Mouse (Mus musculus): ENCODE results near the gene Cdk20. TPM values are rescaled to one million over a fixed set of nuclear protein-coding genes. Genes with fewer than 3 reads are reported as not detected.

The Cdk20 gene
- not detected in 2 replicates for polyA plus RNA-seq (2012; ENCODE audit: insufficient read depth, insufficient read length, low replicate concordance, missing spikeins)

- Histone ChIP-seq H3K4me1 (ENCODE audit: control insufficient read depth, insufficient read depth, low read length) (no peaks in the 10 kb centered on the region), H3K27ac (ENCODE audit: insufficient read depth, low read depth, low read length) (peak within 1 kb of the TSS; percentile 72), H3K4me3 (ENCODE audit: insufficient read depth, low read depth, low read length) (peak within 1 kb of the TSS; percentile 68)
- TF ChIP-seq CTCF (IDR thresholded peaks at IDR 0.05; ENCODE audit: insufficient read depth, low read depth, low read length): peak; percentile 77
- TF ChIP-seq POLR2A (IDR thresholded peaks at IDR 0.05; ENCODE audit: insufficient read depth, low read depth, low read length): no peak; the same call in 1 of the 2 replicates
- WGBS: 0% methylated on average over 57 of the region's 57 CpGs
These were observed at the start of gene Cdk20 for GRCm38 (mm10) chr13:64432017-64432995. Gene Cdk20 (plus strand): TSS chr13:64432314.

DNA sequence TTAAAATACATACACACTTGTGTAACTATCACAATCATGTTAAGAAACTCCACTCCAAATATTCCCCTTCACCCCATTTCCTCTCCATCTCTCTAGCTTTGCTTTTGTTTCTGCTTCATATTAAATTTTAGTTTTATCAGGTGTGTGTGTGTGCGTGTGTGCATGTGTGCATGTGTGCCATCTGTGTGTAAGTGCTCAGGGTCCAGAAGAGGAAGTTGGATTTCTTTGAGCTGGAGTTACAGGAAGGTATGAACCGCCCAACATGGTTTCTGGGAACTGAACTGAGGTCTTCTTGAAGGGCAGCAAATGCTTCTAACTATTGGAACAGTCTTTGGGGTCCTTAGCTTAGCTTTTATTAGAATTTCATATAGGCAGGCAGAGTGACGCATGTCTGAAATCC, 47.2 kb upstream of the Cdk20 start:
- H3K27ac ChIP-seq (ENCODE audit: insufficient read depth, low read depth, low read length): no peak overlapping the region
- no peak for TF ChIP-seq POLR2A (IDR thresholded peaks at IDR 0.05; ENCODE audit: insufficient read depth, low read depth, low read length)
- no peak for TF ChIP-seq CTCF (IDR thresholded peaks at IDR 0.05; ENCODE audit: insufficient read depth, low read depth, low read length)
- H3K4me1 ChIP-seq (ENCODE audit: control insufficient read depth, insufficient read depth, low read length): no peaks in the 10 kb centered on the region
- WGBS: 90% methylated on average over 3 of the region's 3 CpGs
- no peak overlapping the region for H3K4me3 ChIP-seq (ENCODE audit: insufficient read depth, low read depth, low read length)

GRCm38 (mm10) chr13:64386048-64386447, 46.1 kb upstream of the Cdk20 start:
- Histone ChIP-seq H3K4me1 (ENCODE audit: control insufficient read depth, insufficient read depth, low read length) (no peaks in the 10 kb centered on the region), H3K27ac (ENCODE audit: insufficient read depth, low read depth, low read length) (no peak overlapping the region), H3K4me3 (ENCODE audit: insufficient read depth, low read depth, low read length) (no peak overlapping the region)
- TF ChIP-seq POLR2A (IDR thresholded peaks at IDR 0.05; ENCODE audit: insufficient read depth, low read depth, low read length) (no peak), CTCF (IDR thresholded peaks at IDR 0.05; ENCODE audit: insufficient read depth, low read depth, low read length) (no peak)
- 55% methylated on average over 2 of the region's 2 CpGs for WGBS

- Histone ChIP-seq H3K4me1 (ENCODE audit: control insufficient read depth, insufficient read depth, low read length) (no peaks in the 10 kb centered on the region), H3K4me3 (ENCODE audit: insufficient read depth, low read depth, low read length) (no peak overlapping the region), H3K27ac (ENCODE audit: insufficient read depth, low read depth, low read length) (no peak overlapping the region)
- TF ChIP-seq POLR2A (IDR thresholded peaks at IDR 0.05; ENCODE audit: insufficient read depth, low read depth, low read length) (no peak), CTCF (IDR thresholded peaks at IDR 0.05; ENCODE audit: insufficient read depth, low read depth, low read length) (no peak)
- WGBS: 80% methylated on average over 4 of the region's 4 CpGs
These were observed 43.7 kb upstream of the Cdk20 start for GRCm38 (mm10) chr13:64388415-64388814.

- TF ChIP-seq CTCF (IDR thresholded peaks at IDR 0.05; ENCODE audit: insufficient read depth, low read depth, low read length) (no peak), POLR2A (IDR thresholded peaks at IDR 0.05; ENCODE audit: insufficient read depth, low read depth, low read length) (no peak)
- Histone ChIP-seq H3K4me1 (ENCODE audit: control insufficient read depth, insufficient read depth, low read length) (no peaks in the 10 kb centered on the region), H3K4me3 (ENCODE audit: insufficient read depth, low read depth, low read length) (no peak overlapping the region), H3K27ac (ENCODE audit: insufficient read depth, low read depth, low read length) (no peak overlapping the region)
- 69% methylated on average over 8 of the region's 8 CpGs for WGBS
These were observed 35.1 kb upstream of the Cdk20 start for GRCm38 (mm10) chr13:64396979-64397378.

DNA sequence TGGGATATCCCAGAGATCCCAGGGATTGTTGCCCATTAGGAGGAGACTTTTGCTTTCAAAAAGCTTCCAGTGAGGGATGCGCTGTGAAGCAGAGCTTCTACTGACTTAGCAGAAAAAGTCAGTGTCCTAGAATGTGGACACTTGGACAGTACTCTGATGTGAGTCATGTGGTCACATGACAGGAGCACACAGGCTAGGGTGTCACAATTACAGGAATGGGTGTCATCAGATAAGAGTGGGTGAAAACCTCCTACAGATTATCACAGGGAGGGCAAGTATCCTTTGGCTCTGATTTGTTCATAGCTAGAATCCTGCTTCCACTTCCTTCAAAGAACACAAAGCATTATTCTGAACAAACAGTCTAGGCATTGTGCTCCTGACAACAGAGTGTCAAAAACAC, 34.0 kb upstream of the Cdk20 start:
- WGBS: 98% methylated on average over 1 of the region's 1 CpGs
- H3K4me3 ChIP-seq (ENCODE audit: insufficient read depth, low read depth, low read length): no peak overlapping the region
- TF ChIP-seq POLR2A (IDR thresholded peaks at IDR 0.05; ENCODE audit: insufficient read depth, low read depth, low read length) (no peak), CTCF (IDR thresholded peaks at IDR 0.05; ENCODE audit: insufficient read depth, low read depth, low read length) (no peak)
- H3K27ac ChIP-seq (ENCODE audit: insufficient read depth, low read depth, low read length): no peak overlapping the region
- H3K4me1 ChIP-seq (ENCODE audit: control insufficient read depth, insufficient read depth, low read length): no peaks in the 10 kb centered on the region

DNA sequence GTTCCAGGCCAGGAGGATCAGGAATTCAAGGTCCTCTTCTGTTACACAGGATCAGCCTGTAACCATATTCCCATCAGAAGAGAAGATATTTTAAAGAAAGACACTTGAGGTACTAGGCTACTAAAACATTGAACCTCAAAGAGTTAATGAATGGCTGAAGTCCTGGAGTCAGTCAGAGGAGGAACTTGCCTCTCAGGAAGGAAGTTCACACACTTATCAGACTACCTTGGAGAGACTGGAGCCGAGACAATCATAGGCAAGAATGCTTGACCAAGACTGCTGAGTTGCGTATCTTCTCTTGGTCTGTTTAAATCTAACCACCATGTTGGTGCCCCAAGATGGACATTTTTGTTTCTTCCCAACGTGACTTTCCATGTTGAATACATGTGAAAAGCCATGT, 32.2 kb upstream of the Cdk20 start:
- WGBS: 86% methylated on average over 3 of the region's 3 CpGs
- no peak overlapping the region for H3K27ac ChIP-seq (ENCODE audit: insufficient read depth, low read depth, low read length)
- H3K4me1 ChIP-seq (ENCODE audit: control insufficient read depth, insufficient read depth, low read length): no peaks in the 10 kb centered on the region
- TF ChIP-seq CTCF (IDR thresholded peaks at IDR 0.05; ENCODE audit: insufficient read depth, low read depth, low read length): no peak
- TF ChIP-seq POLR2A (IDR thresholded peaks at IDR 0.05; ENCODE audit: insufficient read depth, low read depth, low read length): no peak
- no peak overlapping the region for H3K4me3 ChIP-seq (ENCODE audit: insufficient read depth, low read depth, low read length)

DNA sequence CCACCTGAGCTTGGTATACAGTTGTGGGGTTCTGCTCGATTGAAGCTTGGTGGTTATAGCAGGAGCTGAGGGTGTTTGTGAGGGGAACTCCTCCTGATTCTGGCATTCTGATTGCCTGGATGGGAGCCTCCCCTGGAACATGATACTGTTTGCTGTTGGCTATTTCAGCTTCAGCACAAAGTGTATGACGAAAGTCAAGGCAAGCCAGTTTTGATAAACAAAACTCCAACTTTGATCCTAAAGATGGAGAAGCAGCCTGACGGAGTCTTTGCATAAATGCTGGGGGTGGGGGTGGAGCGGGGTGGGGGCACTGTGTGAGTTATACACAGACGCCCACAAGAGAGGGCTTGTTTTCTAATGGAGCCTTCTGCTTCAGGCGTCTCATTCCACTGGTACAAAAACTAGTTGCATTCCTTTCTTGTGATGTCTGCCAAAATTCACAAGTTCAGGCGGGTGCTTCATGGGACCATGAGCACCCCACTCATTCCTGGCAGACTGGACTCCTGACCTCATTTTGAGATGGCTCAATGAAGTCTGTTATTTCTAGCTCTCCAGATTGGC, 31.2 kb upstream of the Cdk20 start:
- 14% methylated on average over 7 of the region's 7 CpGs for WGBS

DNA sequence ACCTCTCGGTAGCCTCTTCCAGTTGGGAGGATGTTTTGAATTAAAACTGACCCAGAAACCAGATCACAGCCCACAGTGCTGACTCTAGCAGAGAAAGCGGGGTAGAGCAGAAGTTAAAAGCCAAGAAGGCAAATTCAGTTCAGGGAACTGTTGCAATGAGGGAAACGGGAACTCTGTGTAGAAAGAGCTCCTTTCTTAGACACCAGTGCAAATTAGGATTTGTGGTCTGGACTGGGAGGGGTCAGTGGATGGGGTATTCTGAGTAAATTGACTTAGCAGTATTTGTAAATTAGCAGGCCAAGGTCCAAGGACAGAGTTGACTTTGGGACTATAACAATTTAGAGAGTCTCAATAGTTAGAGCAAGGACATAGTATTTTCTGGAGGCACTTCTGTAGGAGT, 30.1 kb upstream of the Cdk20 start:
- Histone ChIP-seq H3K4me3 (ENCODE audit: insufficient read depth, low read depth, low read length) (no peak overlapping the region), H3K27ac (ENCODE audit: insufficient read depth, low read depth, low read length) (no peak overlapping the region), H3K4me1 (ENCODE audit: control insufficient read depth, insufficient read depth, low read length) (no peaks in the 10 kb centered on the region)
- 49% methylated on average over 3 of the region's 3 CpGs for WGBS
- TF ChIP-seq POLR2A (IDR thresholded peaks at IDR 0.05; ENCODE audit: insufficient read depth, low read depth, low read length) (no peak), CTCF (IDR thresholded peaks at IDR 0.05; ENCODE audit: insufficient read depth, low read depth, low read length) (no peak)

More for the DNA sequence above, 31.2 kb upstream of the Cdk20 start:
- H3K27ac ChIP-seq (ENCODE audit: insufficient read depth, low read depth, low read length): no peak overlapping the region
- no peak for TF ChIP-seq CTCF (IDR thresholded peaks at IDR 0.05; ENCODE audit: insufficient read depth, low read depth, low read length)
- TF ChIP-seq POLR2A (IDR thresholded peaks at IDR 0.05; ENCODE audit: insufficient read depth, low read depth, low read length): no peak
- H3K4me1 ChIP-seq (ENCODE audit: control insufficient read depth, insufficient read depth, low read length): no peaks in the 10 kb centered on the region
- no peak overlapping the region for H3K4me3 ChIP-seq (ENCODE audit: insufficient read depth, low read depth, low read length)
